Mouse (Mus musculus) activated CD4-positive, CD25-positive, alpha-beta regulatory T cell (primary cell): ENCODE results near the gene Cdx4. TPM values are rescaled to one million over a fixed set of nuclear protein-coding genes. Genes with fewer than 3 reads are reported as not detected.

Source experiments
- polyA plus RNA-seq, 2 experiments: library from polyadenylated mRNA; unstranded; fragments of 100-300 nt; shearing (Covaris generic); gene quantifications; one replicate each; pipeline ENCODE4 v1.2.1; 2017

The Cdx4 gene
- not detected for polyA plus RNA-seq

GRCm38 (mm10) chrX:103321146-103321545 lies at the start of gene Cdx4:
Cdx4 (plus strand) TSS chrX:103321398.

GRCm38 (mm10) chrX:103356287-103356686 lies 35.1 kb downstream of the Cdx4 start, which contains the start of gene Chic1:
Chic1 (plus strand) TSS chrX:103356476.

Other genes with a start within 250 kb of the Cdx4 start
- not detected for gene Nap1l2, start 134.8 kb upstream of the Cdx4 start, polyA plus RNA-seq
- gene Chic1, start 35.1 kb downstream of the Cdx4 start, polyA plus RNA-seq: 1 to 10 TPM; 1.9 to 2.3 TPM
- under 1 TPM; 0.22 to 0.47 TPM for gene Tsx, start 93.1 kb downstream of the Cdx4 start, polyA plus RNA-seq
- gene Gm26992, start 100.6 kb downstream of the Cdx4 start, polyA plus RNA-seq: not detected